Mouse (Mus musculus) neural tube, embryonic 11.5 days (tissue): ENCODE data around the gene Tmco5. TPM values are rescaled to one million over a fixed set of nuclear protein-coding genes. Genes with fewer than 3 reads are reported as not detected.

Experiments used
- ATAC-seq: fragments of 200-750 bp; cut with Nextera tagmentation; 2 replicates; pipeline ENCODE4 v1.8.0; 2017; ENCODE audit warnings: moderate number of reproducible peaks, mild to moderate bottlenecking, moderate TSS enrichment, moderate library complexity; ENCODE audit not compliant: insufficient read depth, low FRiP score, low TSS enrichment
- DNase-seq: peaks from one replicate; pipeline ENCODE4 v3.0.0-alpha.2; 2015; ENCODE audit warnings: low spot score
- H3K27ac ChIP-seq: fragments of 300-500 bp; sonication (generic); 2 replicates; pipeline ENCODE4 v1.5.1; 2014; ENCODE audit warnings: low read depth, mild to moderate bottlenecking, low read length
- H3K27me3 ChIP-seq: fragments of 300-500 bp; sonication (generic); 2 replicates; pipeline ENCODE4 v1.6.1; 2014; ENCODE audit warnings: mild to moderate bottlenecking, low read length, mixed read lengths; ENCODE audit not compliant: control insufficient read depth, insufficient read depth
- H3K36me3 ChIP-seq: fragments of 300-500 bp; sonication (generic); 2 replicates; pipeline ENCODE4 v1.6.1; 2014; ENCODE audit warnings: mild to moderate bottlenecking, low read length, moderate library complexity, mixed read lengths; ENCODE audit not compliant: control insufficient read depth, insufficient read depth
- H3K4me1 ChIP-seq: fragments of 300-500 bp; sonication (generic); 2 replicates; pipeline ENCODE4 v1.6.1; 2014; ENCODE audit warnings: low read length, mixed read lengths; ENCODE audit not compliant: control insufficient read depth, insufficient read depth
- H3K4me2 ChIP-seq: fragments of 300-500 bp; sonication (generic); 2 replicates; pipeline ENCODE4 v1.6.1; 2014; ENCODE audit warnings: low read depth, mild to moderate bottlenecking, moderate library complexity
- H3K4me3 ChIP-seq: fragments of 300-500 bp; sonication (generic); 2 replicates; pipeline ENCODE4 v1.5.1; 2014; ENCODE audit warnings: low read depth, low read length
- H3K9ac ChIP-seq: fragments of 300-500 bp; sonication (generic); 2 replicates; pipeline ENCODE4 v1.6.1; 2014; ENCODE audit warnings: mild to moderate bottlenecking, low read length
- H3K9me3 ChIP-seq: fragments of 300-500 bp; sonication (generic); 2 replicates; pipeline ENCODE4 v1.6.1; 2016; ENCODE audit warnings: low read length; ENCODE audit not compliant: control insufficient read depth
- WGBS: fragments of 180-500 bp; shearing (Covaris S2); extraction: QIAGEN DNeasy Blood & Tissue Kit; methylation state at CpG from one replicate; pipeline ENCODE4 v1.1.7; 2014; 5-methylcytosine and 5-hydroxymethylcytosine counted together
- polyA plus RNA-seq: library from polyadenylated mRNA; unstranded; fragments of >200 nt; fragmentation: Nextera tagmentation; extraction: Ambion mirVana; gene quantifications from 2 replicates; pipeline ENCODE4 v1.2.1, GENCODE M21; 2014

Gene Tmco5
- polyA plus RNA-seq, 1 experiment from 2014 or later, result not detected

DNA sequence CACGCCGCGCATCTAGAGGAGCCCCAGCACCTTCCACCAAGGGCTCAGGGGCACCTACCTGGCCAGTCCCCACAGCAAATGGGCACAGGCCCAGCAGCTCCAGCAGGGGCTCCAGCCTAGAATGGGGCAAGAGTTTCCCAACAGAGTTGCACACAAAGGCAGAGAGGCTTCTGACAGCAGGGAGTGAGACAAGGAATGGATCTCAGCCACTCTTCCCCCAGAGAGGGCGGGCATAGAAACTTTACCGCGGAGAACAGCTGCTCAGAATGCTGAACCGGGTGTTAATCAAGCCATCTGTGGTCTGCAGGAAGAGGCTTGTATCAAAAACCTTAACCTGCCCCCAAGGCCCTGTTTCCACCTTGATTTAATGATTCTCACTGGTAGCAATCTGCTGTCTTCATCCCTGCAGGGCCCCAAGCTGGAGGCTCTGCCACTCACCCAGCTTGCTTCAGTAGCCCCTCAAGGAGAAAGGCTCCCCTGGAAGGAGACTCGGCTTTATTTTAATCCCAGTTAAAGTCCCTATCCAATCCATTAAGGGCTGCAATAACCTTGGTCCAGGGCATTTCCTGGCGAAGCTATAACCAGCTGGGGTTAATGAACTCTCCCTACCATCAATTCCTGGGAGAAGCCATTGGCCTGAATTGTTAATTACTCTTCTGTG, 1.4 kb upstream of the Tmco5 start:
- no peak overlapping the region for H3K4me3 ChIP-seq
- DNase-seq (no peak), ATAC-seq (peak; percentile 50; the same call in 1 of the 2 replicates)
- no peaks in the 10 kb centered on the region for H3K9me3 ChIP-seq
- no peaks in the 10 kb centered on the region for H3K36me3 ChIP-seq
- H3K4me1 ChIP-seq, result no peaks in the 10 kb centered on the region
- H3K27me3 ChIP-seq, result no peaks in the 10 kb centered on the region
- H3K4me2 ChIP-seq, result no peak overlapping the region
- WGBS, result 33% methylated on average over 9 of the region's 9 CpGs
- no peak overlapping the region for H3K9ac ChIP-seq
- no peak overlapping the region for H3K27ac ChIP-seq

DNA sequence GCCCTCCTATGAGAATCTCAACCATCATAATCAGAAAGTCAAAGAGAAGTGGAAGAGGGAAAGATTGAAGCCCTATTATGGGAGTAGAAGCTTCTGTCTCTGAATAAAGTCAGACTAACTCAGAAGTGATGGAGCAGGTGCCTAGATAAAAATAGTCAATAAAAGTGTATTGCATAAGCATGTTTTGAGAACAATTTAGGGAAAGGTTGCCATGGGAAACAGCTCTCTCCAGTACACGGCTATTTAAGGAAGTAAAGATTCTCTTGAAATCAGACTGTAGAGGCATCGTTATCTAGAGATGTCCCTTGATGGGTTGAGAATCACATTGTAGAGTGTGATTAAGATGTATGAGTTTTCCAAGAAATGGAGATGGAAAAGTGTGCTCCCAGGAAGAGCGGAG, 1.2 kb downstream of the Tmco5 start:
- H3K9ac ChIP-seq, result no peak overlapping the region
- no peaks in the 10 kb centered on the region for H3K36me3 ChIP-seq
- ATAC-seq (no peak), DNase-seq (no peak)
- H3K4me3 ChIP-seq, result no peak overlapping the region
- H3K9me3 ChIP-seq, result no peaks in the 10 kb centered on the region
- WGBS, result 89% methylated on average over 3 of the region's 3 CpGs
- no peak overlapping the region for H3K27ac ChIP-seq
- no peaks in the 10 kb centered on the region for H3K4me1 ChIP-seq
- no peaks in the 10 kb centered on the region for H3K27me3 ChIP-seq
- H3K4me2 ChIP-seq, result no peak overlapping the region

DNA sequence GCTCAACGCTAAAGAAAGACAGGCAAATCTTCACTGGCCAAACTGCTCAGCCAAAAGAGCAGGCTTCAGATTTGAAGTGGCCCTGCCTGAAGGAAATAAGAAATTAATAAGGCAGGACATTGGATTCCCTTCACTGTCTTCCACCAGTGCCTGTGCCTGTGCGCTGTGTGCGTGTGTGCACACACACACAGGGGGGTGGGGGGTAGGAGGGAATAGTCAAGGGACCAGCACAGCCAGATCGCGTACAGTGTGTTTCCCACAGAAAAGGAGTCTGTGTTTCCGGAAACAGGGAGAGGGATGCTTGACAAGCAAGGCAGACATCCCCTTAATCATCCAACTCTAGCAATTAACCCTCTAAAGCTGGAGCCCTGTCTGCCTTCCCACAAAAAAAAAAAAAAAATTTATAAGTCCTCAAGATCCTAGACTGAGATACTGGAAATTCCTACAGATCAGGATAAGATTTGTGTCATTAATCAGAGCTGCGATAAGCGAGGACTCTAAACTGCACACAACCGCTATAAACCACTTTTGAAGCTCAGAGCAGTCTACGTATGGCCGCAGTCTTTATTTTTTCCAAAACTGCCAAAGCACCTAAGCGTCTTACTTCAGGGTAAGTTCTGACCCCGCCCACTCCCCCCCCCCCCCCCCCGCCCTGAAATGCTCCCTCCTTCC, 15.0 kb downstream of the Tmco5 start:
- H3K4me1 ChIP-seq, result no peaks in the 10 kb centered on the region
- 51% methylated on average over 12 of the region's 14 CpGs for WGBS
- no peak overlapping the region for H3K4me3 ChIP-seq
- H3K36me3 ChIP-seq, result no peaks in the 10 kb centered on the region
- no peaks in the 10 kb centered on the region for H3K9me3 ChIP-seq
- H3K27ac ChIP-seq, result no peak overlapping the region
- no peak overlapping the region for H3K4me2 ChIP-seq
- H3K9ac ChIP-seq, result no peak overlapping the region
- no peaks in the 10 kb centered on the region for H3K27me3 ChIP-seq
- peak; percentile 49; the same call in 1 of the 2 replicates for ATAC-seq
- DNase-seq, result no peak

DNA sequence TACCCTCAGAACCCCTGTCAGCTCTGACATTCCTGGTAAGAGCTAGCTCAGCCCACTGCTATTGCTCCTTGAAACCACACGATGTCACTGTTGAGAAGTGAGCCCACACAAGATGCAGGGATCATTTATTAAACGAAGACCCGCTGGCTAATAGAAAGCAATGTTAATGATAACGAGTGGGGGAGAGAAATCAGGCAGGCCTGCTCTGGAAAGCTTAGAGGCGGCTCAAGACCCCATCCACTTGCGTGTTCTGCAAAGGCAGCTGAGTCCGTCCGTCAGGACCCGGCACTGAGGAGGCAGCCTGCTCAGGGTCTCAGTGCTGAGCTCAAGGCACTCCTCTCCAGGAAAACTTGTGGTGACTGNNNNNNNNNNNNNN, 15.5 kb downstream of the Tmco5 start:
- under 1% methylated on average over 9 of the region's 9 CpGs for WGBS
- ATAC-seq, result peak; percentile 73
- Histone ChIP-seq H3K9me3 (no peaks in the 10 kb centered on the region), H3K4me2 (peak overlapping the region; percentile 53), H3K4me3 (peak overlapping the region; percentile 23; the same call in 1 of the 2 replicates), H3K36me3 (no peaks in the 10 kb centered on the region), H3K27me3 (no peaks in the 10 kb centered on the region), H3K27ac (no peak overlapping the region), H3K9ac (peak overlapping the region; percentile 27; the same call in 1 of the 2 replicates), H3K4me1 (no peaks in the 10 kb centered on the region)
- DNase-seq, result peak; percentile 66

DNA sequence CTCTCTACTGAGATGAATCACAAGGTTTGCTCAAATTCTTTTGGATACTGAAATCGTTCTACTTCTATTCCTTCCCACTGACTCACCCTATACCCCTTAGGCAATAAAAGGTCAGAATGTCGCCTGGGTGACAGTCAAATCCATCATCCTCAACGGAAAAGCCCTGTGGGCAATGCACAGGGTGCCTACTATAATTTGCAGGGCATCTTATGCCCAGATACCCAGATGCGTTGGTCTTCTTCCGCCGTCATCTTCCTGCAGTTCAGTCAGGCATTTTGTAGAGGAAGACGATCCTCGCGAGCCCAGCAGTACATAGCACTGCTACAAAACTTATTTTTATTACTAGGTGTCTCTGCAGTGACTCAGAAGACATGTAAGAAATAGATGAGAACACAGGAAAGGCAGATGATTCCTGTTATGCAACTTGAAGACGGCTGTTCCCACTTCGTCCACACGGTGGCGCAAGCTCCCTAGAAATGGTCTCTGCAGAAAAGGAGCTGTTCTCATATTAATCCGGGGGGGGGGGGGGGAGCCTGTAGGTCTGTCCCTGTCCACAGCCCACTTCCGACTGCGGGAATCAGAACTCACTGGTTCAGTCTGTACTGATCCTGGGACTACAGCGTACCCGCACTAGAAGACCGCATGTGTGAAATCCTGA, 21.3 kb downstream of the Tmco5 start:
- 17% methylated on average over 19 of the region's 19 CpGs for WGBS
- Histone ChIP-seq H3K36me3 (no peaks in the 10 kb centered on the region), H3K4me3 (0 out of 2 replicates have a peak overlapping the region, but pooled peaks have one; percentile 3), H3K27ac (no peak overlapping the region), H3K9ac (no peak overlapping the region), H3K27me3 (no peaks in the 10 kb centered on the region), H3K4me2 (peak overlapping the region; percentile 31), H3K9me3 (no peaks in the 10 kb centered on the region; the same call in 1 of the 2 replicates), H3K4me1 (no peaks in the 10 kb centered on the region)
- ATAC-seq (peak; percentile 59), DNase-seq (peak; percentile 85)

- Histone ChIP-seq H3K4me2 (peak overlapping the region; percentile 31), H3K9me3 (no peaks in the 10 kb centered on the region; the same call in 1 of the 2 replicates), H3K36me3 (no peaks in the 10 kb centered on the region), H3K27me3 (no peaks in the 10 kb centered on the region), H3K4me3 (0 out of 2 replicates have a peak overlapping the region, but pooled peaks have one; percentile 3), H3K4me1 (no peaks in the 10 kb centered on the region), H3K9ac (no peak overlapping the region), H3K27ac (no peak overlapping the region)
- no peak for DNase-seq
- whole genome bisulfite sequencing, result 42% methylated on average over 10 of the region's 10 CpGs
- ATAC-seq, result peak; percentile 62
These were observed 21.9 kb downstream of the Tmco5 start for GRCm38 (mm10) chr2:116900273-116900843.

DNA sequence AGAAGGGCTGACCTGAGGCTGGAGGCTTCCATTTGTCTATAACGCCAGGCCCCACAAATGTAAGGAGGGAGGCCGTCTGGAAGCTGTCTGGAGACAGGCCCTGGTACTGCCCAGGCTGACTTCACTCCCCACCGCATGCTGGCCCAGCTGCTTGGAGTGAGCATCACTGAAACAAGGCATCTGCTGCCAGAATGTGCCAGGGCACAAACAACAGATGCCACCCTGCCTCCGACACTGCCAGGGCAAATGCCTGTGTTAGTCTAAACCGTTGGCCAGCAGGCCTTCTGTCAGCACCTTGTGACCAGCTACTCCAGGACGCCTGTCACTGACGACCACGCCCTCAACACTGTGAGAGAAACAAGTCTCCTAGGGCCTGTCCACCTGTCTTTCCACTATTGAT, 29.8 kb downstream of the Tmco5 start:
- WGBS, result 85% methylated on average over 8 of the region's 8 CpGs
- Histone ChIP-seq H3K9me3 (no peaks in the 10 kb centered on the region; the same call in 1 of the 2 replicates), H3K4me1 (no peaks in the 10 kb centered on the region), H3K4me3 (no peak overlapping the region), H3K36me3 (no peaks in the 10 kb centered on the region), H3K27me3 (no peaks in the 10 kb centered on the region), H3K9ac (no peak overlapping the region), H3K27ac (no peak overlapping the region), H3K4me2 (no peak overlapping the region)
- no peak for DNase-seq
- no peak for ATAC-seq

GRCm38 (mm10) chr2:116912334-116913070, 34.0 kb downstream of the Tmco5 start:
- no peaks in the 10 kb centered on the region for H3K9me3 ChIP-seq
- no peak overlapping the region for H3K4me3 ChIP-seq
- no peak for DNase-seq
- WGBS, result 82% methylated on average over 7 of the region's 7 CpGs
- ATAC-seq, result no peak
- no peaks in the 10 kb centered on the region for H3K27me3 ChIP-seq
- H3K4me2 ChIP-seq, result no peak overlapping the region
- no peak overlapping the region for H3K9ac ChIP-seq
- no peaks in the 10 kb centered on the region for H3K4me1 ChIP-seq
- no peak overlapping the region for H3K27ac ChIP-seq
- H3K36me3 ChIP-seq, result no peaks in the 10 kb centered on the region
